In genomic region chr2:165984318-165984717, GRCm38 (mm10) we compare ENCODE assay signal across 23 mouse cellular contexts.
"Had no signal": no experiment of that assay in that cellular context is flagged by ENCODE, and none has a peak within 500 bp of the region (broad histone marks: within the 10 kb centered on the region; RNA-seq: fewer than 3 reads in every experiment).

No protein-coding gene starts in this region.

- ATAC-seq: hindbrain, embryonic 16.5 days; inflammation-experienced regulatory T-cells, adult 6 months; intestine, embryonic 15.5 days; intestine, postnatal 0 days; liver, embryonic 12.5 days had no signal

- H3K9ac ChIP-seq: hindbrain, embryonic 12.5 days; hindbrain, embryonic 14.5 days; intestine, embryonic 15.5 days; limb, embryonic 13.5 days; limb, embryonic 15.5 days; liver, embryonic 12.5 days; liver, embryonic 14.5 days had no signal

- H3K36me3 ChIP-seq: hindbrain, embryonic 10.5 days; hindbrain, embryonic 12.5 days; intestine, embryonic 15.5 days; limb, embryonic 13.5 days; limb, embryonic 15.5 days; liver, embryonic 12.5 days had no signal

- H3K4me2 ChIP-seq: heart, embryonic 11.5 days; hindbrain, embryonic 12.5 days; hindbrain, embryonic 14.5 days; intestine, embryonic 15.5 days; limb, embryonic 13.5 days; limb, embryonic 15.5 days had no signal

- H3K27ac ChIP-seq: hindbrain, embryonic 10.5 days; hindbrain, embryonic 12.5 days; hindbrain, embryonic 14.5 days; intestine, embryonic 15.5 days; layer of hippocampus, adult 2 months; limb, embryonic 13.5 days; limb, embryonic 15.5 days; liver, embryonic 14.5 days had no signal

- H3K4me3 ChIP-seq: heart, adult 2 months; hindbrain, embryonic 10.5 days; hindbrain, embryonic 12.5 days; intestine, embryonic 15.5 days; layer of hippocampus, adult 2 months; limb, embryonic 13.5 days; limb, embryonic 15.5 days; liver, embryonic 12.5 days had no signal

- DNase-seq: gastrocnemius, postnatal 10 days; gastrocnemius, postnatal 25 days; heart, adult 2 months; heart, postnatal 10 days; heart, postnatal 4 days; kidney, adult 18-20 months; kidney, postnatal 10 days; kidney, postnatal 25 days; kidney, postnatal 4 days; left cerebral cortex, postnatal 4 days had no signal

- H3K9me3 ChIP-seq: hindbrain, embryonic 10.5 days; hindbrain, embryonic 12.5 days; intestine, embryonic 15.5 days; limb, embryonic 13.5 days; limb, embryonic 15.5 days; liver, embryonic 12.5 days had no signal

- H3K27me3 ChIP-seq: hindbrain, embryonic 12.5 days; intestine, embryonic 15.5 days; limb, embryonic 13.5 days; limb, embryonic 15.5 days; liver, embryonic 12.5 days had no signal
